Mouse (Mus musculus) gastrocnemius, adult 2 months (tissue): Measurements from ENCODE around the gene Tor1aip1. TPM values are rescaled to one million over a fixed set of nuclear protein-coding genes. Genes with fewer than 3 reads are reported as not detected.

Experiments used
- DNase-seq: peaks from one replicate; pipeline ENCODE4 v3.0.0; 2022
- H3K27ac ChIP-seq: fragments of 200-600 bp; 2 replicates; pipeline ENCODE4 v1.8.1; 2022; ENCODE audit warnings: mild to moderate bottlenecking
- H3K4me3 ChIP-seq: fragments of 200-600 bp; 2 replicates; pipeline ENCODE4 v1.8.1; 2022; ENCODE audit warnings: mild to moderate bottlenecking, moderate library complexity
- CTCF ChIP-seq: fragments of 200-600 bp; IDR thresholded peaks from 2 replicates; pipeline ENCODE4 v1.8.1; 2022; ENCODE audit warnings: antibody characterized with exemption, mild to moderate bottlenecking, moderate library complexity
- intact Hi-C: fragments of 180-260 bp; cut with DNase I; formaldehyde crosslinking; loops from one replicate; pipeline ENCODE4 v1.15.1; 2025
- total RNA-seq, 2 experiments: library from RNA; stranded (reverse); gene quantifications; 2 replicates each; pipeline ENCODE4 v1.2.3; 2021

Gene Tor1aip1
- total RNA-seq, 2 experiments from 2014 or later, result 115 to 138 TPM

DNA sequence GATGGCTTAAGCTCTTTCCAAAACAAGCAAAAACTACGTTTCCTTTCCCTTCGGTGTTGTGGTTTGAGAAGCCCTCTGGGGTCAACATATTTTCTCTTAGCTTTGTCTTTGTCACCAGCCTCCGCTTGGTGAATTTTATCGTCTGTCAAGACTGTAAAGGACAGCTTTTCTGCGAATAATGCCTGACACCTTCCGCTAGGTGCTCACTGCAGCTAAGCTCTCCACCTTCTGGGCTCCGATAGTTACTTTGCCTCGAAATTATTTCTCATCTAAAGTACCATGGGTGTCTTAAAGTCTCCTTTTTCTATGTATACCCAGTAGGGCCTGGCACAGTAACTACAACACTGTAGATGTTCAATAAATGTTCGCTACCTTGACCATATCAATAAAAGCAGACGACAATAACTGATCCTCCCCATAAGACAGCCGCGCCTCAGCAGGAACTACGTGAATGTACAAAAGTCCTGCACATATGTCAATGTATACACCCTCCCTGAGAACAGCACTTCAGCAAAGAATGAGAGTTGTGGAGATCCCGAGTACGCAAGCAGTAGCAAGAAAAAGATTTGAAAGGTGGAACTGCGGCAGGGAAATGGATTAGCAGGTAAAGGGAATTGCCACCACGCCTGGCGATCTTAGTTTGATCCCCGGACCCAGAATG lies 62.4 kb downstream of the Tor1aip1 start:
- intact Hi-C loops, result loop anchor here (1.0 kb wide), 1 partner anchor 60 kb away; no protein-coding TSS in a partner anchor
- DNase-seq, result no peak
- peak; percentile 31 for TF ChIP-seq CTCF
- Histone ChIP-seq H3K27ac (peak overlapping the region; percentile 94), H3K4me3 (peak overlapping the region; percentile 80)

GRCm38 (mm10) chr1:155973068-155973718 lies 63.1 kb downstream of the Tor1aip1 start, which contains the start of gene Cep350:
TSS of gene Cep350 (minus strand) at chr1:155973255.
- TF ChIP-seq CTCF, result no peak
- intact Hi-C loops, result loop anchor here (1.0 kb wide), 1 partner anchor 61 kb away; no protein-coding TSS in a partner anchor
- peak; percentile 99 for DNase-seq
- peak within 1 kb of the TSS; percentile 94 for H3K27ac ChIP-seq
- peak within 1 kb of the TSS; percentile 80 for H3K4me3 ChIP-seq

DNA sequence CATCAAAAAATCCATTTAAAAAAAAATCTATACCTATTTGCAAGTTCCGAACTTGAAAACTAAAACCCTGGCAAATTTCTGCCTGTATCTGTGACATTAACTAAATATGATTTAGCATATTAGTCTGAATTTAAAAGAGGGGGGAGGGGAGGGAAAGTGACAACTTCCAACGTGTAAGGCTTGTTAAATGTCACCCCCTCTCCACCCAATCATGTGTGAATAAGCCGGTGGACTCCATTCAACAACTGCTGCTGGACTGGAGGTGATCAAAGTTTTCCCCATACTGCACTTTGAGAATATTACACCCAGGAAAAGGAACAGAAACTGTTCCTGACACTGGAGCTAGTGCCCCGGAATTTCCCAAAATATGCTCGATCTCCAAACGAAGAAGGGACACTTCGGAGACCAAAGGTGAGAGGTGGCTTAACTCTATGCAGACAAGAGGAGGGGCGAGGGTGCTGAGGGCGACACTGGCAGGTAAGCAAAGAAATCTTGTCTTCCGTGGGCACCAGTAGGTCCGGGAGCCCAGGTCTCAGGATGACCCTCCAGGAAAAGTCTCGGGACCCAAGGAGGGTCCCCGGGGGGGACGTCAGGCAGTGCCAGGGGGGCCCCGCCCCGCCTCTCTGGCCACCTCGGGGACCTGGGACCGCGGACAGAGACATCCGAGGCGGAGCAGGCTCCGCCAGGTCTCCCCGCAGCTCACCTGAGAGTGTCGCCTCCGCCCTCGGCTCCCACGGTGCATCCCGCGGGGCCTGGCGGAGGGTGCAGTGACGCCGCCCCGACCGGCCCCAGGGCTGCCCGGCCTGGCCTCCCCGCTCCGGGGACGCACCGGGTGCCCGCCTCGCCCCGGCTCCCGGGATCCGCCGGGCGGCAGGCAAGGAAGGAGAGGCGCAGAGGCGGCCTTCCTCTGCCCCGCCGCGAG lies 63.9 kb downstream of the Tor1aip1 start:
- DNase-seq, result peak; percentile 68
- no peak for TF ChIP-seq CTCF
- intact Hi-C loops, result loop anchor here (1.0 kb wide), 1 partner anchor 62 kb away; no protein-coding TSS in a partner anchor

More for the DNA sequence above, 63.9 kb downstream of the Tor1aip1 start:
- Histone ChIP-seq H3K27ac (peak overlapping the region; percentile 94), H3K4me3 (peak overlapping the region; percentile 80)

Other genes with a start within 250 kb of the Tor1aip1 start
- 10 to 100 TPM; 21.7 to 22.0 TPM for gene Qsox1, start 223.6 kb downstream of the Tor1aip1 start, total RNA-seq
- 10 to 100 TPM; 39.6 to 41.6 TPM for gene Cep350, start 63.2 kb downstream of the Tor1aip1 start, total RNA-seq
- 10 to 100 TPM; 56.6 to 66.2 TPM for gene Tor1aip2, start 1.1 kb downstream of the Tor1aip1 start, total RNA-seq
- gene Fam163a, start 168.5 kb upstream of the Tor1aip1 start, total RNA-seq, result not detected